In genomic region chr3:35922522-35922921, GRCm38 (mm10) we compare ENCODE assay signal across 22 mouse cellular contexts. TPM values are rescaled to one million over a fixed set of nuclear protein-coding genes. Genes with fewer than 3 reads are reported as not detected.
A peak's percentile ranks its signal among the peaks of the same experiment; 100 is the strongest.
DNase-seq lines count a peak whose midpoint lies in the region; ATAC-seq lines count a peak whose summit lies in the region.
"Had no signal": no experiment of that assay in that cellular context is flagged by ENCODE, and none has a peak within 500 bp of the region (broad histone marks: within the 10 kb centered on the region; RNA-seq: fewer than 3 reads in every experiment).

No protein-coding gene starts in this region.

- H3K27ac ChIP-seq in liver, embryonic 12.5 days = peak overlapping the region; percentile 98
- no peak overlapping the region for H3K27ac ChIP-seq in hindbrain, embryonic 14.5 days
- H3K27ac ChIP-seq: embryonic facial prominence, embryonic 13.5 days; forebrain, embryonic 10.5 days; hindbrain, embryonic 15.5 days; kidney, embryonic 15.5 days; limb, embryonic 12.5 days; midbrain, embryonic 12.5 days had no signal

- no peak overlapping the region for H3K4me3 ChIP-seq in liver, embryonic 12.5 days
- no peak overlapping the region for H3K4me3 ChIP-seq in hindbrain, embryonic 14.5 days (replicated peaks; ENCODE audit: low read length)
- H3K4me3 ChIP-seq: embryonic facial prominence, embryonic 13.5 days; forebrain, embryonic 10.5 days; hindbrain, embryonic 15.5 days; kidney, embryonic 15.5 days; limb, embryonic 12.5 days; midbrain, embryonic 12.5 days had no signal

- no peaks in the 10 kb centered on the region for H3K27me3 ChIP-seq in liver, embryonic 12.5 days (replicated peaks)
- no peaks in the 10 kb centered on the region for H3K27me3 ChIP-seq in hindbrain, embryonic 14.5 days (ENCODE audit: control insufficient read depth, insufficient read depth, low read length)
- H3K27me3 ChIP-seq: embryonic facial prominence, embryonic 13.5 days; hindbrain, embryonic 15.5 days; kidney, embryonic 15.5 days; limb, embryonic 12.5 days; midbrain, embryonic 12.5 days had no signal

- ATAC-seq in liver, embryonic 12.5 days = no peak
- ATAC-seq in erythroid progenitor cell, adult 5-6 weeks (replicated peaks; ENCODE audit: low FRiP score, poor library complexity, severe bottlenecking) = no peak
- ATAC-seq in hindbrain, embryonic 14.5 days (ENCODE audit: low FRiP score) = no peak
- ATAC-seq: forebrain, postnatal 0 days; intestine, postnatal 0 days had no signal

- WGBS in liver, embryonic 12.5 days (ENCODE audit: insufficient replicate concordance) = 50% methylated on average over 4 of the region's 4 CpGs
- 88% methylated on average over 4 of the region's 4 CpGs for WGBS in hindbrain, embryonic 14.5 days

- H3K36me3 ChIP-seq in liver, embryonic 12.5 days = peaks cover 27% of the 10 kb centered on the region
- peaks cover 16% of the 10 kb centered on the region for H3K36me3 ChIP-seq in hindbrain, embryonic 14.5 days (replicated peaks; ENCODE audit: control insufficient read depth, insufficient read depth)

- H3K9ac ChIP-seq in liver, embryonic 12.5 days = peak overlapping the region; percentile 51; the same call in 1 of the 2 replicates
- H3K9ac ChIP-seq in hindbrain, embryonic 14.5 days = no peak overlapping the region
- H3K9ac ChIP-seq: embryonic facial prominence, embryonic 13.5 days; forebrain, postnatal 0 days; hindbrain, embryonic 15.5 days; kidney, embryonic 15.5 days; limb, embryonic 12.5 days; lung, embryonic 14.5 days; midbrain, embryonic 12.5 days had no signal

- H3K9me3 ChIP-seq in liver, embryonic 12.5 days (replicated peaks) = no peaks in the 10 kb centered on the region
- H3K9me3 ChIP-seq in hindbrain, embryonic 14.5 days (ENCODE audit: control insufficient read depth, low read length) = no peaks in the 10 kb centered on the region
- H3K9me3 ChIP-seq: embryonic facial prominence, embryonic 13.5 days; forebrain, embryonic 10.5 days; hindbrain, embryonic 15.5 days; kidney, embryonic 15.5 days; limb, embryonic 12.5 days; midbrain, embryonic 12.5 days had no signal

- H3K4me1 ChIP-seq in liver, embryonic 12.5 days = peaks cover 74% of the 10 kb centered on the region
- no peaks in the 10 kb centered on the region for H3K4me1 ChIP-seq in hindbrain, embryonic 14.5 days (replicated peaks; ENCODE audit: control insufficient read depth, insufficient read depth, low read length)
- H3K4me1 ChIP-seq: hindbrain, embryonic 15.5 days; limb, embryonic 12.5 days had no signal

- H3K4me2 ChIP-seq in liver, embryonic 12.5 days = peak overlapping the region; percentile 73
- no peak overlapping the region for H3K4me2 ChIP-seq in hindbrain, embryonic 14.5 days (replicated peaks)
- H3K4me2 ChIP-seq: embryonic facial prominence, embryonic 13.5 days; hindbrain, embryonic 15.5 days; kidney, embryonic 15.5 days; limb, embryonic 12.5 days; lung, embryonic 14.5 days; midbrain, embryonic 12.5 days had no signal

- DNase-seq in adrenal gland, adult 2 months = peak; percentile 35
- DNase-seq in adrenal gland, adult 8-10 months = no peak
- peak; percentile 25 for DNase-seq in thymus, postnatal 4 days
- no peak for DNase-seq in thymus, postnatal 14 days
- no peak for DNase-seq in hindbrain, embryonic 14.5 days (ENCODE audit: low spot score)
- no peak for DNase-seq in cerebellum, adult 11 months
- DNase-seq: cerebellum, postnatal 14 days; forebrain, postnatal 0 days; gastrocnemius, postnatal 36 days; heart, postnatal 36 days; lung, embryonic 14.5 days; right cerebral cortex, postnatal 4 days; thymus, postnatal 36 days had no signal

RNA-seq across cellular contexts. Expression of gene Dcun1d1, which starts 14.7 kb away (rescaled TPM):
- 10 to 100 TPM; 64.1 to 84.2 TPM for total RNA-seq in adrenal gland, adult 2 months (2021)
- 1.5 and 2.2 TPM in 2 replicates for polyA plus RNA-seq in adrenal gland, adult 2 months (2012; rRNA removed)
- 10 to 100 TPM; 74.5 to 85.3 (median 77.8) TPM for total RNA-seq in adrenal gland, adult 8-10 months (2022)
- polyA plus RNA-seq in liver, embryonic 12.5 days (2016; fragmentation: Nextera tagmentation; extraction: Ambion mirVana) = 92.7 and 96.5 TPM in 2 replicates
- 114 and 132 TPM in 2 replicates for total RNA-seq in erythroid progenitor cell, adult 5-6 weeks (2015; ENCODE audit: low replicate concordance)
- 152 and 181 TPM in 2 replicates for total RNA-seq in erythroid progenitor cell, adult 5-6 weeks (2017; ENCODE audit: low replicate concordance)
- polyA plus RNA-seq in hindbrain, embryonic 14.5 days (2014; fragmentation: Nextera tagmentation; extraction: Ambion mirVana) = 95.7 and 104 TPM in 2 replicates

Comparison
In these comparisons a context has a peak if more than half of its experiments do, and no peak if none do; other contexts are left out.
1. DNase-seq: peak in adrenal gland, adult 2 months (single experiment) and thymus, postnatal 4 days (single experiment); none in adrenal gland, adult 8-10 months (single experiment), thymus, postnatal 14 days (single experiment), hindbrain, embryonic 14.5 days (single experiment) and cerebellum, adult 11 months (single experiment).